Mouse (Mus musculus) embryonic facial prominence, embryonic 12.5 days (tissue): ENCODE measurements around the gene Sgcd. TPM values are rescaled to one million over a fixed set of nuclear protein-coding genes. Genes with fewer than 3 reads are reported as not detected.

Source experiments
- ATAC-seq: fragments of 200-750 bp; cut with Nextera tagmentation; 2 replicates; pipeline ENCODE4 v1.8.0; 2017; ENCODE audit not compliant: insufficient number of reproducible peaks, insufficient read depth, low FRiP score, low TSS enrichment
- H3K27ac ChIP-seq: fragments of 300-500 bp; sonication (generic); 2 replicates; pipeline ENCODE4 v1.5.1; 2016; ENCODE audit warnings: mild to moderate bottlenecking
- H3K27me3 ChIP-seq: fragments of 300-500 bp; sonication (generic); 2 replicates; pipeline ENCODE4 v1.6.1; 2016; ENCODE audit warnings: mild to moderate bottlenecking, moderate library complexity
- H3K36me3 ChIP-seq: fragments of 300-500 bp; sonication (generic); 2 replicates; pipeline ENCODE4 v1.6.1; 2016; ENCODE audit warnings: mild to moderate bottlenecking
- H3K4me1 ChIP-seq: fragments of 300-500 bp; sonication (generic); 2 replicates; pipeline ENCODE4 v1.6.1; 2016
- H3K4me2 ChIP-seq: fragments of 300-500 bp; sonication (generic); replicated peaks from 2 replicates; pipeline ENCODE4 v1.6.1; 2016; ENCODE audit warnings: mild to moderate bottlenecking, moderate library complexity
- H3K4me3 ChIP-seq: fragments of 300-500 bp; sonication (generic); 2 replicates; pipeline ENCODE4 v1.5.1; 2016; ENCODE audit warnings: mild to moderate bottlenecking
- H3K9ac ChIP-seq: fragments of 300-500 bp; sonication (generic); 2 replicates; pipeline ENCODE4 v1.6.1; 2016; ENCODE audit warnings: mild to moderate bottlenecking, moderate library complexity
- H3K9me3 ChIP-seq: fragments of 300-500 bp; sonication (generic); 2 replicates; pipeline ENCODE4 v1.6.1; 2016; ENCODE audit warnings: mild to moderate bottlenecking, moderate library complexity
- WGBS: fragments of 180-500 bp; shearing (Covaris S2); methylation state at CpG from one replicate; pipeline ENCODE4 v1.1.7; 2016; 5-methylcytosine and 5-hydroxymethylcytosine counted together
- polyA plus RNA-seq: library from polyadenylated mRNA; unstranded; fragments of >200 nt; fragmentation: Nextera tagmentation; extraction: Ambion mirVana; gene quantifications from 2 replicates; pipeline ENCODE4 v1.2.1, GENCODE M21; 2016

Gene Sgcd
- polyA plus RNA-seq, 1 experiment from 2014 or later = 11.7 TPM

DNA sequence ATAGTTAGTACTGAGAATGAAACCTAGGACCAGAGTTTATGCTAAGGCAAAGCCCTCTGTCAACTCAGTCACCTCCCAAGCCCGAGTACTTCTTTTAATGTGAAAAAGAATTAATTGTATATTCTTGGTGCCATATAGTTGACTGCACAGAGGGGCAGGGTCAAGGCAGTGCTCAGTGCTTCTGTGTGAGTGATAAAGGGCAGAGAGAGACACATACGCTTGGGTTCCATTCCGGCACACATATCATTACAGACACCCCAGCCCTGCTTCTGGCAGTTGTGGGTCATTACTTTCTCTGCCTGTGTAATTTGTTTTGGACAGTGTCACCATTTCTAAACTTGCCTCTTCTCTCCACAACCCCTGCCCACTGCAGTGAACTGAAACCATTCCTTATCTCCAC, 1099.7 kb downstream of the Sgcd start:
- 86% methylated on average over 3 of the region's 3 CpGs for WGBS
- Histone ChIP-seq H3K27ac (no peak overlapping the region), H3K36me3 (no peaks in the 10 kb centered on the region), H3K4me2 (no peak overlapping the region), H3K4me3 (no peak overlapping the region), H3K4me1 (no peaks in the 10 kb centered on the region), H3K27me3 (no peaks in the 10 kb centered on the region), H3K9me3 (no peaks in the 10 kb centered on the region), H3K9ac (no peak overlapping the region)
- ATAC-seq = no peak

DNA sequence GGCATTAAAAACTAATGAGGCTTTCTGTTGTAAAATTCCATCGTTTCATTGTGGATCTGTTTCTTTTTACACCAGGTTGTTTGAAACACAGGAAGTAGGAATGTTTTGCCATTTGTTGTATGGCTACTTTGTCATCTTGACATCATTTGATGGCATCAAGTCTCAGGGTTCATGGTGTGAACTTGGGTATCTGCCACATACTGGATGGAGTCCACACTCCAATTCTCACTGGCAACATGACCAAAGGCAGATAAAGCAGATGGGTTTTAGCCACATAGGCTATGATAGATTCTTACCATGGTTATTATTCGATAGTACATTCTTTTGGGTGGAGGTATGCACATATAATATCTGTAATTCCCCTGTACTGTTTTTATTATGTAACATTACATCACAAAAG, 1106.3 kb downstream of the Sgcd start:
- no peak for ATAC-seq
- Histone ChIP-seq H3K9ac (no peak overlapping the region), H3K4me1 (no peaks in the 10 kb centered on the region), H3K27ac (no peak overlapping the region), H3K9me3 (no peaks in the 10 kb centered on the region), H3K36me3 (no peaks in the 10 kb centered on the region), H3K27me3 (no peaks in the 10 kb centered on the region), H3K4me2 (no peak overlapping the region), H3K4me3 (no peak overlapping the region)
- WGBS = 84% methylated on average over 2 of the region's 2 CpGs

DNA sequence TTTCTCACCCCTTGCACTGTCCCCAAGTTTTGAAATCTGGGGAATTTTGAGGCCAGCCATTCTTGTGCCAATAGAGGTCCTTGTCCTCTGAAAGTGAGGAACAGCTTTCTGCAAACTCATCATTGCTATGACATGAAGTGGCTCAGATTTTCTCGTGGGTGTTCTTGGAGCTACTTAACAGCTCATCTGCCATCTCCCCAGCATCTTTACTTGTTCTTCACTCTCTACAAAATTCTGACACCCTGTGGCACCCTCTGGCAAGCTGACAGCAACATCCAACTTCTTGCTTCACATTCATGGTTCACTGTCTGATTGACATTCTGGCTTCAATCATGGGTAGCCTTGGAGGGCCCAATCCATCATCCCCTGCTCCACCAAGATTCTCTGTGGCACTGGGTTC, 1113.0 kb downstream of the Sgcd start:
- H3K4me2 ChIP-seq = no peak overlapping the region
- no peak overlapping the region for H3K4me3 ChIP-seq
- no peaks in the 10 kb centered on the region for H3K36me3 ChIP-seq
- H3K27ac ChIP-seq = no peak overlapping the region
- 78% methylated on average over 1 of the region's 1 CpGs for WGBS
- no peaks in the 10 kb centered on the region for H3K9me3 ChIP-seq
- H3K9ac ChIP-seq = no peak overlapping the region
- no peak for ATAC-seq
- no peaks in the 10 kb centered on the region for H3K4me1 ChIP-seq
- no peaks in the 10 kb centered on the region for H3K27me3 ChIP-seq

DNA sequence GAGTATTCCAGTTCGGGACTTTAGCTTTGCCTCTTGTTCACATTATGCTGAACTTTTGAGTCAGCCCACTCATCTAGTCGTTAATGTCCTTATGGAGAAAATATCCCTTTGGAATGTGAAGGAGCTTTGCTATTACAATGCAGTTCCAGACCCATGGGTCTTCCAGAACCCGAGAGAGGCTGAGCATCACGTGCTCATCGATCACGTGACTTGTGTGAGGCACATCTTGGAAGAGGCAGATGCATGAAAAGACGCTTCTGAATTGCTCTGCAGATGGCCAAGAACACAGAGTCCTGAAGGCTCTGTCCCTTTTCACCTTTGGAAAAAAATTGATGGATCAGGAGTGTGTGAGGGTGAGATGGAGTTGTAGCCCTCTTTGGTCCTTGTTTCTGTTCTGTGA, 1120.2 kb downstream of the Sgcd start:
- Histone ChIP-seq H3K4me2 (no peak overlapping the region), H3K9ac (no peak overlapping the region), H3K27me3 (no peaks in the 10 kb centered on the region), H3K4me3 (no peak overlapping the region), H3K27ac (no peak overlapping the region), H3K4me1 (no peaks in the 10 kb centered on the region), H3K9me3 (no peaks in the 10 kb centered on the region), H3K36me3 (no peaks in the 10 kb centered on the region)
- WGBS = 79% methylated on average over 7 of the region's 7 CpGs
- no peak for ATAC-seq

DNA sequence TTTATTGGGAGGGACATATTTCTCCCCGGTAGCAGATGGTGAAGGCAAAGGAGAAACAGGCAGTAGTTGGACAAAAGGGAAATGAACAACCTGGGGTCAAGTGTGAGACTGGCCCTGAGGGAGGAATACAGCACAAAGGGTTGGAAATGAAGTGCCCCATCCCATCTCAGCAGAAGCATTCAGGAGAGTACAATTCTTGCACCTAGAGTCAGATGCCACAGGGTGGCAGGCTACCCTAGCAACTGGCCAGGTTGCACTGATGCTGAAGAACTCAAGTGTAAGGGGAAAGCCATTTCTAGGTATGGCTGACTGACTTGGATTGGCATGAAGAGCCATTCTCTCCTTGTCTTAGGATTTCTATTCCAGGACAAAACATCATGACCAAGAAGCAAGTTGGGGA, 1124.0 kb downstream of the Sgcd start:
- ATAC-seq = no peak
- Histone ChIP-seq H3K4me2 (no peak overlapping the region), H3K4me1 (no peaks in the 10 kb centered on the region), H3K9me3 (no peaks in the 10 kb centered on the region), H3K9ac (no peak overlapping the region), H3K27ac (no peak overlapping the region), H3K36me3 (no peaks in the 10 kb centered on the region), H3K4me3 (no peak overlapping the region), H3K27me3 (no peaks in the 10 kb centered on the region)
- 80% methylated on average over 1 of the region's 1 CpGs for WGBS

DNA sequence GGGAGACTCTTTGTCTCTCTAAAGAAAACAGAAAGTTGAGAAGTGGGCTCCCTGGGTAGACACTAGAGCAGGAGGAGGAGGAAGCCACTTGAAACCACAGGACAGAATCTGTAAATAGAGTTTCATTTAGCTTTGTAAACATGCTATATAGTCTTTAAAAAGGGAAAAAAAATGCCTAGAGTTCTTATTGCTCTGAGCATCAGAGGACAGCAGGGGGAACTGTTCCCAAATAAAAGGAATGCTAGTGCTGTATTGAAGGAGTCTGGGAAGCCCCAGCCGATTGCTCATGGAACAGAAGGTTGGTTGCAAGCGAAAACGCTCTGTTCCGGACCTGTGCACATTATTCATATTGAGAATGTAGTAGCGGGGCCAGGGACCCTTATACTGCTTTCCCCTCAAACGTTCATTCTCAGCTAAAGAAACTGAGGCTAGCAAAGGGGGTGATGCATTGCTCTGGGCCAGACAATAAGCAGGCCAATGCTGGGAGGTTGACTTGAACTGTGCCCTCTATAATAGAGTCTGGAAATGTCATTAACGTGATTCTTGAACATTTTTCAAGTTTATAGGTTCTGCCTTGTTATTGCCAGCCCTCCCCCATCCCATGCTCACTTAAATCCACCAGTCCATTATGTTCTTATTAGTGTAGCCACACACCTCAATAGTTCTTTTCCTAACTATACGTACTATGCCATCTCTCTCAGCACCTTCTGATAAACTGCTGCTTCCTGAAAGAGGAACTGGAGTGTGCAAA, 1140.4 kb downstream of the Sgcd start:
- Histone ChIP-seq H3K27ac (no peak overlapping the region), H3K4me2 (no peak overlapping the region), H3K4me1 (peaks cover 4% of the 10 kb centered on the region; the same call in 1 of the 2 replicates), H3K27me3 (no peaks in the 10 kb centered on the region; the same call in 1 of the 2 replicates), H3K4me3 (no peak overlapping the region), H3K9me3 (no peaks in the 10 kb centered on the region), H3K36me3 (no peaks in the 10 kb centered on the region), H3K9ac (no peak overlapping the region)
- ATAC-seq = no peak
- 32% methylated on average over 8 of the region's 8 CpGs for WGBS

DNA sequence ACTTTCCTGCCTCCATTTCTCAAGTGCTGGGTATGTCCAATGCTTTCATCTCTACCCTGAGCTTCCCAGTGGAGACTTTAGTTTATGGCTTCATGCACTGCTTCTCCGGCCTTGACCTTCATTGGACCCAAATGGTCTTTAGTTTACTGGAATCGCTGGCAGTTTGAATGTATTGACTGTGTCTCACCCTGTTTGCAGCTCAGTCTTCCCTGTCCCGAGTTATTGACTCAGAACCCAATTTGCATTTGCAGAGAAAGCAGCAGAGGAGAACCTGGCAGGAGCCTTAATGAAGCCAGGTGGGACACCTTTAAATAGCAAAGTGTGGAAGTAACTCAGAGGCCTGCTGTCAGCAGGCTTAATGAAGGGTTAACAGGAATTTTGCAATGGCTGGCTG, 1140.9 kb downstream of the Sgcd start:
- Histone ChIP-seq H3K9me3 (no peaks in the 10 kb centered on the region), H3K36me3 (no peaks in the 10 kb centered on the region), H3K9ac (no peak overlapping the region), H3K4me1 (peaks cover 4% of the 10 kb centered on the region; the same call in 1 of the 2 replicates), H3K27me3 (no peaks in the 10 kb centered on the region; the same call in 1 of the 2 replicates), H3K4me3 (no peak overlapping the region), H3K27ac (no peak overlapping the region), H3K4me2 (no peak overlapping the region)
- 54% methylated on average over 3 of the region's 3 CpGs for WGBS
- no peak for ATAC-seq

DNA sequence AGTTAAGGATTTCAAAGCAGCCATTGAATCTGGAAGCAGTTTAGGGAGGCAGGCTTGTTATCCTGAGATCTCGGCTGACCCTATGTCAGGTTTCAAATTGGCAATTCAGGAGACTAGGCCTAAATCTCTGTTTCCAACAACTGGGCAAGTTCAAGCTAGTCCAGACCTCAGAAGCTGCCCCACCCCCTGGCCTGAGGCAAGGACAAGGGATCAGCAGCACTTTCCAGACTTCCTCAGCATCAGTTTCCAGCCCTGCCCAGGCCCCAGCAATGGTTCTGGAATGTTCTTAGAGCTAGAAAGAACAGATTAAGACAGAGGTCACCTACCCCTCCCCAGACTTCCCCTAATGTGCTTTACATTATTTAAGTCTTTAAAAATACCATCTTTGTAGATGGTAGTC, 1142.1 kb downstream of the Sgcd start:
- no peak overlapping the region for H3K4me2 ChIP-seq
- H3K4me3 ChIP-seq = no peak overlapping the region
- ATAC-seq = no peak
- H3K4me1 ChIP-seq = peaks cover 4% of the 10 kb centered on the region; the same call in 1 of the 2 replicates
- H3K27me3 ChIP-seq = no peaks in the 10 kb centered on the region; the same call in 1 of the 2 replicates
- 12% methylated on average over 1 of the region's 1 CpGs for WGBS
- no peak overlapping the region for H3K9ac ChIP-seq
- no peaks in the 10 kb centered on the region for H3K36me3 ChIP-seq
- no peaks in the 10 kb centered on the region for H3K9me3 ChIP-seq
- no peak overlapping the region for H3K27ac ChIP-seq
